Mouse (Mus musculus): ENCODE data around the gene Rnf31. TPM values are rescaled to one million over a fixed set of nuclear protein-coding genes. Genes with fewer than 3 reads are reported as not detected.
A peak's percentile ranks its signal among the peaks of the same experiment; 100 is the strongest.

Gene Rnf31
- total RNA-seq, 2 experiments from 2014 or later, result 28.1 to 36.0 TPM

DNA sequence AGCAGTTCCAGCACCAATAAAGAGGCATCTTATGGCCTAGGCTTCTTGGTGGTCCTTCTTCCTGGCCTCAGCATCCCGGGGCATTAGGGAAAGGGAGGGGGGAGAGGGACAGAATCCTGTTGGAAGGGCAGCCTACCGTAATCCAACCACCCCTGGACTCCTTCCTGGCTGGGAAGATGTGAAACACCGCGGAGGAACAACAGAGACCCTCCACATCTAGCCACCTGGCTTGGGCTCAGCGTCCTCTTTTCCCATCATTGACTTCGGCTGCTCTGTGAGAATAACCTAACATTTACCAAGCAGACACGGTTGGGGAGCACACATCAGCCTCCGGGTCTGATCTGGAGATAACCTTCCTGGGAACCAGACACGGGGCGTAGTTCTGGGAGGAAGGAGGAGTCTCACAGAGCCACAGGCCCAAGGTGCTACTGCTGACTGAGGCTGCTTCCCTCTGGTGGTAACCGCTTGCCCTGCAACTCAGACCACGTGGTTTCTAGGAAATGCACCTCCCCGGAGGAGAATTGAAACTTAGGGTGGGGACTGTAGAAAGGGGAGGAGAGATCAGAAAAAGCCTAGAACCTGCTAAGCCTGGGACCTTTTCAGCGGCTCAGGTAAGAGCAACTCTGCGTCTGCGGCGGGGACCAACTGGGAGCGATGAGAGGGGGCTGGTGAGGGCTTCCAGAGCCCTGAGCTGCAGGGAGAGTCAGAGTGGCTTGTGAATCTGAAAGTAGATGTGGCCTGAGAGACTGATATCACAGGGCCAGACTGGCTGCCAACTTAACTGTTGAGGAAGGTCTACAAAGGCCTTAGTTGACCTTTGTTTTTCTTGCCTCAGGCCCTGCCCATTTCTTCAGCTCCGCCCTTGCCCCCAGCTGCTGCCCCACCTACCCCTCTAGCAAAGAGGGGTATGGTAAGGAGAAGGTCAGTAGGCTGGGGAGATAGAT is 12.4 kb downstream of the Rnf31 start:
- peak; percentile 86 for DNase-seq (ENCODE audit: low spot score in 2 of 2)

DNA sequence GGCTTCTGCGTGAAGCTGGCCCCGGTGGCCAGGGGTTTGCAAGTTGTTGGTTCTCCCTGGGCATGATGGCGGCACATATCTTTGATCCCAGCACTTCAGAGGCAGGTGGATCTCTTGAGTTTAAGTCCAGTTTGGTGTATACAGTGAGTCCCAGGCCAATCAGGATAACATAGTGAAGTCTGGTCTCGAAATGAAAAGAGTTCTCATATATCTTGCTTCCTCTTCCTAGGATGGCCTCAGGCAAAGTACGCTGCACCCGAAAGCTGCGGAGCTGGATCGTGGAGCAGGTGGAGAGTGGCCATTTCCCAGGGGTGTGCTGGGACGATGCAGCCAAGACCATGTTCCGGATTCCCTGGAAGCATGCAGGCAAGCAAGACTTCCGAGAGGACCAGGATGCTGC is 13.3 kb downstream of the Rnf31 start:
- DNase-seq (ENCODE audit: low spot score in 2 of 2), result no peak

DNA sequence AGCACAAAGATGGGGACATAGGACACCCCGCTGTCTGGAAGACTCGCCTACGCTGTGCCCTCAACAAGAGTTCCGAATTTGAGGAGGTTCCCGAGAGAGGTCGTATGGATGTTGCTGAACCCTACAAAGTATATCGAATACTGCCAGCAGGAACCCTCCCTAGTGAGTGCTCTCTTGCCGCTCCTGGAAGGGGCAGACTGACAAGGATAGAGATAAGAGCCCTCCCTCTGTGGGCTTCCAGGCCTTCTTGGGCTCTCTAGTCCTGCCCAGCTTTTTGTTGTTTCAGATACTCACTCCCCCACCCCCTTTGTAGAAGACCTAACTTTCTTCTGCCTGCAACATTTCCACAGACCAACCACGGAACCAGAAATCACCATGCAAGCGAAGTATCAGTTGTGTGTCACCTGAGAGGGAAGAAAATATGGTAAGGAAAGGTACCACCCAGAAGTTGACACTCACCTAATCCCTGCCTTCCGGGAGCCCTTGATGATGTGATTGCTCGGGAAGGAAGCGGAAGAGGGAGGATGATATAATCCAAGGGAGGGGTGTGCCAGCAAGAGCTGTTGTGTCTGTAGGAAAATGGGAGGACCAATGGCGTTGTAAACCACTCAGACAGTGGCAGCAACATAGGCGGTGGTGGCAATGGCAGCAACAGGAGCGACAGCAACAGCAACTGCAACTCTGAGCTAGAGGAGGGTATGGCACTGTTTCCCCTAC is 14.4 kb downstream of the Rnf31 start:
- DNase-seq (ENCODE audit: low spot score in 2 of 2), result no peak

DNA sequence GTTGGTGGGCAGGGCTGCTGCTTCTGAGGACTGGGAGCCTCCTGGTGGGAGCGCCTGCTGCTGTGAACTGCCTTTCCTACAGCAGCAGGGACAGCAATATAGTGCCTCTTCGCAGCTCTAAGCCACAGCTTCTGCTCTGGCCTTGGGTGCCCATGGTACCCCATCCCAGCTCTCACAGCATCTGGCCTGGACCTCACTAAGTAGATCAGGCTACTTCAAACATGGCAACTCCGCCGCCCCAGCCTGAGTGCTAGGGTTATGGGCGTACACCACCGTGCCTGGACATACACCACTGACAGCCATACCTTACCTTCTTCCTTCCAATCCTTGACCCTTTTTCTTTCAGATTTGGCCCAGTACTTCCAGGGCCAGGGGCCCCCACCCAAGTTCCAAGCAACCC is 16.8 kb downstream of the Rnf31 start:
- DNase-seq (ENCODE audit: low spot score in 2 of 2), result no peak

DNA sequence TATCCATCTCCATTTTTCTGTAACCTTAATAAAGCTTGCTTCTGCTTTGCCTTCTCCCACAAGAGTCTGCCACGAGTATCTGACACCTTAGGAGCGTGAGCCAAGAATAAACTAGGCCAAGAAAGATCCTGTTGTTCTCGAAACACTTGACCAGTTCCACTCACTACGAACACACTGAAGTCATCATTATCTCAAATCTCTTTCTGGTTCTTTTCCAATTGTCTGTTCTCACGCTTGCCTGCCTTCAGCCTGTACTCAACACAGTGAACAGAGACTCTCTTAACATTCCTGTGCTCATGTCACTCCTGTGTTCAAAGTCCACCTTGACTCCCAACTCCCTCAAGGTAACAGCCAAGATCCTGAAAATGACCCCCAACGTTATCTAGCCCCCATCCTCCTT is 21.8 kb downstream of the Rnf31 start:
- no peak for DNase-seq (ENCODE audit: low spot score in 2 of 2)

DNA sequence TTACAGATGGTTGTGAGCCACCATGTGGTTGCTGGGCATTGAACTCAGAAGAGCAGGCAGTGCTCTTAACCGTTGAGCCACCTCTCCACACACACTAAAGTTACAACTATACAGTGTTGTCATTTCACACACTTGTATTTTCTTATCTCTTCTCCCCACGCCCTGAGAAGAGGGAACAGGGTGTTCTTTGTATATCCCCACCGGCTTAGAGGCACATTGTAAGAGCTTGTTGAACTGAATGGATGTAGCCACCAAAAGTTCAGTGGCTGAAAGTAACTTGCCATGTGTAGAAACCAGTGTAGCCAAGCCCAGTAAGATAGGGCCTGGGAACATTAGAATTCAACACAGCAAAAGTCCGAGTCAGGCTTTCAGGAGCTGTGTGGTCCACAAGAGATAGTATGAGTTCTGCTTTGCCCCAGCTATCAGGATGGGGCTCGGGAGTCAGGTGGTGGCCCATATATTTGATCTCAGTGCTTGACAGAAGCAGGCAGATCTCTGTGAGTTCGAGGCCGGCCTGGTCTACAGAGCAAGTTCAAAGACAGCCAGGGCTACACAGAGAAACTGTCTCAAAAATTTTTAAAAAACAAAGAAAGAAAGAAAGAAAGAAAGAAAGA is 23.2 kb downstream of the Rnf31 start:
- DNase-seq (ENCODE audit: low spot score in 2 of 2), result no peak

DNA sequence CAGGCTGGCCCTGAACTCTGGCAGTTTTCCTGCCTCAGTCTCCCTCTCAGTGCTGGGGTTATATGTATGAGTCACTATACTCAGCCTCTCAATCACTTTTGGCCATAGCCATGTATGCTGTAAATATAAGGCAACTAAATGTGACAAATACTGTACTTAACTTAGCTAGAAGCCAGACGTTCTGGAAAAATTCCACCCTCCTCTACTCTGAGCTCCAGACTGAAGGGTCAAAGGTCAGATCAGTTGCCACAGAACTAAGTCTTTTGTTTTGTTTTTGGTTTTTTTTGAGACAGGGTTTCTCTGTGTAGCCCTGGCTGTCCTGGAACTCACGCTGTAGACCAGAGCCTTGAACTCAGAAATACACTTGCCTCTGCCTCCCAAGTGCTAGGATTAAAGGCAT is 24.4 kb downstream of the Rnf31 start:
- DNase-seq (ENCODE audit: low spot score in 2 of 2), result no peak

DNA sequence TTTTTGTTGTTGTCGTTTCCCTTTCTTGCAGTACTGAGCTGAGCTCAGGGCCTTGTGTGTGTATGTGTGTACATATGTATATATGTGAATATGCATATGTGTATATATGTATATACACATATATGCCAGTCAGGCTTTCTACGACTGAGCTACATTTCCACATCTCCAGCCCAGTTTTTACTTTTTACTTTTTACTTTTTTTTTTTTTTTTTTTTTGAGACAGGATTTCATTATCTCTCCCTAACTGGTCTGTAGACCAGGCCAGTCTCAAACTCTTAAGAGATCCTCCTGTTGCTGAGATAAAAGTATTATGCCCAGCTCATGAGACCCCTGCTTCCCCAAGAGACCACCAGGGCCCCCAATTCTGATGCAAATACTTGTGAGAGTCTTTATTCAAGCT is 25.3 kb downstream of the Rnf31 start:
- DNase-seq (ENCODE audit: low spot score in 2 of 2), result no peak

DNA sequence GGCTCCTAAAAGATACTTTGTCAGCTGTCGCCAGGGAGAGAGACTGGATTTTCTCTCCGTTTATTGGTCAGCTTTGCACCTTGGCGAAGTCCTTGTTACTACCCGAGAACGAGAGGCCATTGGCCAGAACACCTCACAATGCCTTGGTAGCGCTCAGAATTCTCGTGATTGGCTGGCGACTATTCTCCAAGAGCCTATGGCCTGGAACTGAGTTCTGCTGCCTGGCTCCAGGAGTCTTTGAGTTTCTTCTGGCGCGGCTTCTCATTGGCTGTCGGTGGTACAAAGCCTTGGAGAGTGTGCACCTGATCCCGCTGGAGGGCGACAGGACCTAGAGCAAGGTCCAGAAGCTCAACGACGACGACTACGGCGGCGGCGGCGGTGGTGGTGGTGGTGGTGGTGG is 26.3 kb downstream of the Rnf31 start, which contains the start of gene Rec8:
Gene Rec8, plus strand, starts transcription at position 216 of the 400 bp plus-strand sequence.
- DNase-seq (ENCODE audit: low spot score in 2 of 2), result no peak

DNA sequence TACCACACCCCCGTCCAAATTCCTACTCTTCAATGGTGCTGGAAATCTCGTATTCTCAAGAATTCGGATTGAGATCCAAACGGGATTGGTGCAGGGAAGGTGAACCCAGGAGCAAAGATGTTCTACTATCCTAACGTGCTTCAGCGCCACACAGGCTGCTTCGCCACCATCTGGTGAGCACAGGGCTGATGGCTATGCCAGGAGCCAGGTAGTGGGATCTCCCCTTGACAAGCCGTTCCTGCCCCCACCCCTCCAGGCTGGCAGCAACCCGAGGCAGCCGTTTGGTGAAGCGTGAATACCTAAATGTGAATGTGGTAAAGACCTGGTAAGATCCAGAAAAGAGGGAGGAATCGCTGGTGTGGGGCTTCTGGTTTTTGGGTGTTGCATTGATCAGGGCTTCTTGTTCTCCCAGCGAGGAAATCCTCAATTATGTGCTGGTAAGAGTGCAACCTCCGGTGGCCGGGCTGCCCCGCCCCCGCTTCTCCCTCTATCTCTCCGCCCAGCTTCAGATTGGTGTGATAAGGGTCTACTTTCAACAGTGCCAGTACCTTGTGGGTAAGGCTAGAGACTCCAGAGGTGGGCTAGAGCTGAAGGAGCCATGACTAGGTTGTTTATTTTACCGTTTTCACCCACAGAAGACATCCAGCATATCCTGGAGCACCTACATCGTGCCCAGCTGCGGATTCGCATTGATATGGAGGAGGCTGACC is 27.1 kb downstream of the Rnf31 start:
- no peak for DNase-seq (ENCODE audit: low spot score in 2 of 2)

DNA sequence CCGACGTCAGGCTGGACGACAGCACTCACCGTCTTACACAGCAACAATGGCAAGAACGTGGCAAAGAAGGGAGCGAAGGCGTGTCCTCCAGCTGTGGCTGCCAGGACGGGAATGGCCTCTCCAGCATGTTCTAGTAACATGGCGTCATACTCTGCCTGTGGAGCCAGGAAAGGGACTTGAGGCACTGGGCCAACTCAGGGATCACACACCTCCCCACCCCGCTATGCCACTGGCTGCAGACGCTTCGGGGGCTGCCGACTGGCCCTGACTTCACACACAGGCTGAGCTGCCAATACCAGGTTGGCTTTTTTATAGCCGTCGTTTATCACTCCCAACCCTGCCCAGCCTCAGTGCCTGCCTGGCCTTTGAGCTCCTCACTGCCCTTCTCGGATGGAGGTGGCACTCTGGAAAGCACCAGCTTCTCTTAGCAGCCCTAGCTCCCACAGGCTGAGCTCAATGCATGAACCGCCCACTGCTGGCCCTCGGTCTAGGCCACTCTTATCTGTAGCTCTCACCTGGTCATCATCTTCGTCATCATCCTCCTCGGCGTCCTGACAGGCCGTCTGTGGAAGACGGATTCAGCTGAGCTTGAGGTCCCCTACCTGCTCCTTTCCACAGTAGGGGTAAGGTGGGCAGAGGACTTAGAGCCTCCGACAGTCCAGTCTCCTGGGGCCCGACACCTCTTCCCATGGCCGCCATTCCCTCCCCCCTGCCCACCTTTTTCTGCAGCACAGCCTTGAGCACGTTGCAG is 36.7 kb downstream of the Rnf31 start:
- DNase-seq (ENCODE audit: low spot score in 2 of 2), result no peak

DNA sequence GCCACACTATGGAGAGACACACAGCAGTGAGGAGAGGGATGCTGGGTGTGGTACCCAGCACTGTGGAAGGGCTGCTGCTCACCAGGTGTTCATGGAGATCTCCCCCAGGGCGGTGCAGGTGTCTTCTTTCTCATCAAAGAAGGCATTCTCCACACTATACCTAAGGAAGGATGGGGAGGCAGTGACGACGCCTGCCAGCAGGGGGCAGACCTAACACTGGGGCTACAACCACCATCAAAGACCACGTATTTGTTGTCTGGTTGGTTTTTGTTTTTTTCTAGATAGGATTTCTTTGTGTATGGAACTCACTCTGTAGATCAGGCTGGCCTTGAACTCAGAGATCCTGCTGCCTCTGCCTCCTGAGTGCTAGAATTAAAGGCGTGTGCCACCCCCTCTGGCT is 37.8 kb downstream of the Rnf31 start:
- peak; percentile 52 to 73 for DNase-seq (ENCODE audit: low spot score in 2 of 2)

DNA sequence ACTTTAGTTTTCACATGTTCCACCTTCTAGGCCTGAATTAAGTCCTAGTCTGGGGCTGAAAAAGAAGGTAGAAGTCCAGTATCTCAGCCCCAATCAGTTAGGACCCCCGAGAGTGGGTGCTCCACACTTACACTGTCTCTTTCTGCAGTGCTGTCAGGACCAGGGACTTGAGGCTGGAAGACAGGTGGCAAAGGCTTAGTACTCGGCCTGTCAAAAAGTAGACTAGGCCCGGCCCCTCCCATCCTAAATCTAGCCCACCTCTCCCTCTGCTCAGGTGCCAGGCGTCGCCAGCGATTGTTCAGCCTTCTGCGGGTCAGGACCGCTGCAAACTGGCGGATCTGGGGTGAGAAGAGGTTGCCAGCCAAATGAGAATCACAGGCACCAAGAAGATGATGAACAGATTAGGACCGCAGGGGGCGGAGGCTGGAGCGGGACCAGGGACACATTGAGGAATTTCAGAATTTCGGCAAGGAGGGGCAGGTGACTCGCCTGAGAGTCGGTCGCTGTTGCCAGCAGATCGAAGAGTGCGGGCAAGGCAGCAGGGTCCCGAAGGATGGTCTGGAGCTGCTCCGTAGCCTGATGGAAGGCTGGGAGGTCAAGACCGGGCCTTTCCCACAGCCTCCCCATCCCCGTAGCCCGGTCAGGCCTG is 43.5 kb downstream of the Rnf31 start:
- no peak for DNase-seq (ENCODE audit: low spot score in 2 of 2)

DNA sequence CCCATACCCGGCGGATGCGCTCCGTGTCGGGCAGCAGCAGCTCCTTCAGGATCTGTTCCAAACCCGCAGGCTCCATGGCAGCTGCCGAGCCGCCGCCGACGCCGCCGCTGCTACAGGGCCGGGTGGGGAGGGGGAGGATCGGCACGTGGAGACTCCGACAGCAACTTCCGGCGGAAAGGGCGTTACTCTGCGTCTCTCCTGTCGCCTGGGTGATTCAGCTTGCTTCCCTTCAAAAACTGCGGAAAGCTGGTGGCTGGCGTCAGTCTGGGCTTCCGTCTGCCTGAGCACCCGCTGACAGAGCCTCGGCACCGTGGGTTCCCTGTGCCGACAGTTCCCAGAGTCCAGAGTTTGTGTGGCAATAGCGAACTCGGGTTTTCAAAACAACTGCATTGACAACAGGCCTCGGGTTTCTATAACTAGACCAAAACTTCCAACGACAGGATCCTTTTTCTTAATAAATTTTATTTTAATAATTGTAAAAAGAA is 44.1 kb downstream of the Rnf31 start, which contains the start of gene Ipo4:
Gene Ipo4, minus strand, starts transcription at position 435 of the 485 bp plus-strand sequence.
- peak; percentile 81 to 83 for DNase-seq (ENCODE audit: low spot score in 2 of 2)

DNA sequence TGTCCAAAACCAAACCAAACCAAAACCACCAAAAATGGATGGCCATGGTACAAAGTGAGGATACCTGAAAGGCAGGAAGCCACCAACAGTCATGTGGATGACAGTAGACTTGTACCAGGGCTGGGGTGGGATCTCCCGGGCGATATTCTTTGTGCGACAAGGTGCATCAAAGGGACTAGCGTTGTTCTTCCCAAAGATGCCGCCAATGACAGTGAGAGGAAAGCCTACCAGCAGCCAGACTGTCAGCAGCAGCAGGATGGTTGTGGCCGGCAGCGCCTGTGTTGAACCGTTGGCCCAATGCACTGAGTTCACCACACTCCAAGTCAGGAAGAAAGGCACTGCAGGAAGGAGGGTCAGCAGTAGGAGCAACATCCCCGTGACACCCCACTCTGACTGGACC is 46.3 kb downstream of the Rnf31 start, which contains the start of gene Gm49378:
Gene Gm49378, minus strand, starts transcription at position 101 of the 400 bp plus-strand sequence.
- no peak for DNase-seq (ENCODE audit: low spot score in 2 of 2)

DNA sequence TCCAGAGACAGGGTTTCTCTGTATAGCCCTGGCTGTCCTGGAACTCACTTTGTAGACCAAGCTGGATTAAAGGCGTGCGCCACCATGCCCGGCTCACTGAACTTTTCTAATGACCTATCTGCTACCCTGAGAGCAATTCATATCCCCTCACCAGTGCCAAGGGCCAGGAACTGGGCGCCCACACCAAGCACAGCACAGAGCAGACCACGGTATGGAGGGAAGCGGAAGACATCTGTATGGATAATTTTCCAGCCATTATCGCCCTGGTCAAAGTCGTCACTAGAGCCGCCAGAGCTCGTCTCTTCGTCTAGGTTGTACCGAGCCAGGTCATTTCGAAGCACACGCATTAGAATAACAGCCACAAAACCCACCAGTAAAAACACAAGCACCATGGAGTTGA is 49.3 kb downstream of the Rnf31 start:
- DNase-seq (ENCODE audit: low spot score in 2 of 2), result no peak

DNA sequence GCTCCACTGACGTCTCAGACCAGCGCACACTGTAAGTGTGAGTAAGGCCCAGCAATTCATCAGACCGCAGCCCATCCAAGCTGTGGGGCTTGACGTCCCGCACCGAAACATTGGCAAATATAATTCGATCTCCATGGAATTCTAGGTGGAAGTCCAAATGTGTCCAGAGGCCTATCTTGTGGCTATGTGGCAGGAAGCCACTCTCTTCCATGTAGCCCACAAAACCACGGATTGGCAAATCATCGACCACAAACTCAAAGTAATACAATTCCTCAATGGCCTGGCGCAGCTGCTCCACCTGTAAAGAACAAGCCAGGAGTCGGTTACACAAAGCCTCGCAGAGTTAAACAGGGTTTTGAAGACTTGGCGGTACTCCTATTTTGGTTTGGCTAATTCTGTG is 49.8 kb downstream of the Rnf31 start:
- no peak for DNase-seq (ENCODE audit: low spot score in 2 of 2)

DNA sequence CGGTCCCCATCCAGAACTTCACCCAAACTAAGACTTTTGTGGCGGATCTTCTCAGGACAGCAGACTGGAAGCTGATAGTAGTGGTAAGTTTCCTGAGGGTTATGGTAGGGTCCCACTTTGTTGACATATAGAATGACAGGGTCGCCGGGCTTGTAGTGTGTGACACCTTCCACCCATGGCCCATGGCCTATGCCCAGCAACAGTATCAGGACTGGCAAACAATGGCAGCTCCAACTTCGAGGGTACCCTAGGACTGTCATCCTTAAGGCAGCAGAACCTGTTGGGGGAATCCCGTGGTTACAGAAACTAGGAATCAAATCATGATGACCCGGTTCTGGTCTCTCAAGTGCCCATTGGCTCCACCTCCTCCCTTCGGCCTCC is 51.2 kb downstream of the Rnf31 start:
- no peak for DNase-seq (ENCODE audit: low spot score in 2 of 2)

DNA sequence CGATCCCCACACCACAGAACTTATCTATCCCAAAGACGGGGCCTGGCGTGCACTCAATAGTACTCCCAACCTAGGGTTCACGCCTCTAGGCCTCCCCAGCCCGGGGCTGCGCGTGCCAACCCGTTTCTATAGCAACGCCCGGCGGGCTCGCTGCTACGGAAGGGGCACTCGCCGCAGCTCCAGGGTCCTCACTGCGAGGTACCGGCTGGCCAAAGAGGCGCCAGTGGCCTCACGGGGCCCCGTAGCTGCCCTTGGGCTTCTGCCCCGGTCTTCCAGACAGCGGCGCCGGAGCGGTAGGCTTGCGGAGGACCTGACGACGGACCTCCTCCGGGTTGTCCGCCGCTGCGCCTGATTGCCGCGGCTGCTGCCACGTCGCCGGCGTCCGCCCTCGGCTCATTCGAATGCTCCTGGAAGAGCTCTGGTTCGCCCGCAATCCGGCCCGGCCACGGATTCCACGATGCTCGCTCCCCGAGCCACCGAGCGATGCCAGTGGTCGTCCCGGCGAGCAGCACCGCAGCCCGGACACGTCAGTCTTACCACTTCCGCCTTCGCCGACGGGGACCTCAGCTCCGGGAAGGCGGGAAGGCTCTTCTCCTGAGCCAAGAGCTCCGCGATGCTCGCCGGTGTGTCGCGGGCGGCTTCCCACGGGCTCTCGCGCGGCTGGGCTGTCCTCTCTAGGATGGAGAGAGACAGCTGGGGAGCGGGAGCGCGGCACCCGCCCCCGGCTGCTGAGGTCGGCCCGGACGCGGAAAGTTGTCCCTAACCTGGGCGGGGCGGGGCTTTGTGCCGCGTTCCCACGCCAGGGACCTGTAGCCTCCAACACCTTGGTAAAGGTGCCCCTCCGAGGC is 51.8 kb downstream of the Rnf31 start, which contains the start of gene Tm9sf1:
Gene Tm9sf1, minus strand, starts transcription at position 747 of the 848 bp plus-strand sequence.
- peak; percentile 86 to 89 for DNase-seq (ENCODE audit: low spot score in 2 of 2)

Data from adrenal gland, adult 18-20 months (tissue).